ENCODE assay signal across 12 mouse cellular contexts in genomic region chr15:5239361-5239760, GRCm38 (mm10). TPM values are rescaled to one million over a fixed set of nuclear protein-coding genes. Genes with fewer than 3 reads are reported as not detected.
DNase-seq lines count a peak whose midpoint lies in the region; ATAC-seq and TF ChIP-seq lines count a peak whose summit lies in the region.
"Had no signal": no experiment of that assay in that cellular context is flagged by ENCODE, and none has a peak within 500 bp of the region (broad histone marks: within the 10 kb centered on the region; RNA-seq: fewer than 3 reads in every experiment).

No protein-coding gene starts in this region.

- 51% methylated on average over 4 of the region's 4 CpGs for WGBS in kidney, adult 2 months
- 12% methylated on average over 4 of the region's 4 CpGs for WGBS in liver, embryonic 16.5 days (ENCODE audit: insufficient replicate concordance)

- no peak for TF ChIP-seq CTCF in kidney, adult 2 months (conservative IDR thresholded peaks at IDR 0.05; ENCODE audit: insufficient read depth, insufficient read length, low read depth, low read length)
- TF ChIP-seq CTCF in CH12.LX (conservative IDR thresholded peaks at IDR 0.05 in 1 of 2, IDR thresholded peaks at IDR 0.05 in 1 of 2; ENCODE audit: low read depth in 2 of 2, low read length in 2 of 2), result no peak

- TF ChIP-seq EP300 in CH12.LX (IDR thresholded peaks at IDR 0.05; ENCODE audit: low read length), result no peak

- H3K4me1 ChIP-seq in kidney, adult 2 months (ENCODE audit: control insufficient read depth, insufficient read depth, low read length), result peaks cover 3% of the 10 kb centered on the region
- H3K4me1 ChIP-seq in CH12.LX (ENCODE audit: control insufficient read depth in 1 of 2, insufficient read depth in 2 of 2), result peaks cover 15 to 52% of the 10 kb centered on the region in 2 experiments; a peak in 3 of 4 replicates
- H3K4me1 ChIP-seq in liver, embryonic 16.5 days (ENCODE audit: control insufficient read depth, low read depth, low read length), result peaks cover 53% of the 10 kb centered on the region

- no peak for TF ChIP-seq POLR2A in kidney, adult 2 months (IDR thresholded peaks at IDR 0.05; ENCODE audit: low read depth, low read length)
- no peak for TF ChIP-seq POLR2A in CH12.LX (IDR thresholded peaks at IDR 0.05; ENCODE audit: low read depth, low read length)

- ATAC-seq in liver, embryonic 16.5 days (ENCODE audit: low read depth), result no peak

- peak overlapping the region; percentile 72 for H3K4me2 ChIP-seq in CH12.LX (ENCODE audit: insufficient read depth, low read depth, poor library complexity, severe bottlenecking)
- H3K4me2 ChIP-seq in liver, embryonic 16.5 days (ENCODE audit: low read depth, low read length), result peak overlapping the region; percentile 55
- H3K4me2 ChIP-seq: heart, embryonic 11.5 days had no signal

- no peak overlapping the region for H3K27ac ChIP-seq in kidney, adult 2 months (ENCODE audit: insufficient read depth, low read depth, low read length)
- H3K27ac ChIP-seq in CH12.LX (ENCODE audit: insufficient read depth, low read depth), result no peak overlapping the region
- H3K27ac ChIP-seq in liver, embryonic 16.5 days (ENCODE audit: low read length), result no peak overlapping the region

- no peaks in the 10 kb centered on the region for H3K36me3 ChIP-seq in kidney, adult 2 months (ENCODE audit: control insufficient read depth, insufficient read depth, low read length)
- H3K36me3 ChIP-seq in CH12.LX (replicated peaks in 1 of 2; ENCODE audit: control insufficient read depth in 1 of 2, insufficient read depth in 1 of 2, low read length in 1 of 2), result peaks cover 3 to 16% of the 10 kb centered on the region in 2 experiments
- H3K36me3 ChIP-seq in liver, embryonic 16.5 days (ENCODE audit: control insufficient read depth, insufficient read depth), result no peaks in the 10 kb centered on the region

- 0 out of 2 replicates have a peak overlapping the region, but pooled peaks have one; percentile 24 for H3K4me3 ChIP-seq in kidney, adult 2 months (ENCODE audit: insufficient read depth, low read depth, low read length)
- H3K4me3 ChIP-seq in CH12.LX (replicated peaks in 1 of 3; ENCODE audit: low read depth in 2 of 3, low read length in 2 of 3, poor library complexity in 1 of 3), result peak overlapping the region in 1 of 3 experiments; percentile 15
- H3K4me3 ChIP-seq in liver, embryonic 16.5 days (ENCODE audit: low read depth, low read length), result peak overlapping the region; percentile 34; the same call in 1 of the 2 replicates

- TF ChIP-seq RAD21 in CH12.LX (IDR thresholded peaks at IDR 0.05; ENCODE audit: low read depth, low read length), result no peak

- DNase-seq in kidney, adult 2 months, result no peak
- DNase-seq in kidney, adult 9 months, result no peak
- DNase-seq in CH12.LX (ENCODE audit: extremely low read depth) (no peak), MEL-GATA-1-ER (ENCODE audit: extremely low read depth, low read depth) (peak; percentile 21)
- no peak for DNase-seq in right cerebral cortex, postnatal 14 days
- no peak for DNase-seq in left cerebral cortex, postnatal 4 days
- DNase-seq: adrenal gland, postnatal 14 days; cerebellum, adult 18-20 months; kidney, postnatal 36 days; lung, postnatal 14 days had no signal

- in situ Hi-C loops in CH12.LX (cut with MboI; ENCODE audit: low pct_ligation_motif_present, low pct_unique_long_range_greater_than_20kb, low sequenced_read_pairs), result loop anchor here (25.0 kb wide), 3 partner anchors 373 to 973 kb away; no protein-coding TSS in a partner anchor

- peaks cover 12% of the 10 kb centered on the region for H3K79me2 ChIP-seq in CH12.LX (replicated peaks; ENCODE audit: control insufficient read depth, extremely low read depth, insufficient read depth, poor library complexity, severe bottlenecking)

- dilution Hi-C loops in CH12.LX (cut with MboI; ENCODE audit: extremely low pct_ligation_motif_present, extremely low pct_unique_long_range_greater_than_20kb, low sequenced_read_pairs), result no loop called here

- intact Hi-C loops in left cerebral cortex, postnatal 4 days (cut with DNase I), result loop anchor here (5.0 kb wide), 2 partner anchors 678 to 968 kb away; no protein-coding TSS in a partner anchor

- H3K9ac ChIP-seq in CH12.LX (ENCODE audit: insufficient read depth, low read depth), result no peak overlapping the region
- no peak overlapping the region for H3K9ac ChIP-seq in liver, embryonic 16.5 days (ENCODE audit: low read depth, low read length)

- H3K27me3 ChIP-seq in kidney, adult 2 months (replicated peaks; ENCODE audit: control insufficient read depth, insufficient read depth, low read length), result no peaks in the 10 kb centered on the region
- no peaks in the 10 kb centered on the region for H3K27me3 ChIP-seq in CH12.LX (replicated peaks)
- H3K27me3 ChIP-seq in liver, embryonic 16.5 days (ENCODE audit: control insufficient read depth, insufficient read depth, low read depth, low read length), result peaks cover 18% of the 10 kb centered on the region

- H3K9me3 ChIP-seq in CH12.LX (replicated peaks; ENCODE audit: low read length), result no peaks in the 10 kb centered on the region
- H3K9me3 ChIP-seq in liver, embryonic 16.5 days (replicated peaks; ENCODE audit: control insufficient read depth, low read length), result no peaks in the 10 kb centered on the region

TF ChIP-seq in CH12.LX, 34 proteins besides CTCF, POLR2A, EP300 and RAD21:
- no peak for TF ChIP-seq ETS1 (conservative IDR thresholded peaks at IDR 0.05; ENCODE audit: low read depth, low read length)
- TF ChIP-seq MAX (IDR thresholded peaks at IDR 0.05; ENCODE audit: low read length), result no peak
- TF ChIP-seq MEF2A (IDR thresholded peaks at IDR 0.05; ENCODE audit: borderline replicate concordance, low read depth, low read length), result no peak
- no peak for TF ChIP-seq CHD1 (IDR thresholded peaks at IDR 0.05; ENCODE audit: low read depth, low read length)
- no peak for TF ChIP-seq USF1 (IDR thresholded peaks at IDR 0.05; ENCODE audit: low read depth, low read length)
- TF ChIP-seq ZC3H11A (IDR thresholded peaks at IDR 0.05; ENCODE audit: low read depth, low read length), result no peak
- no peak for TF ChIP-seq ZKSCAN1 (IDR thresholded peaks at IDR 0.05; ENCODE audit: borderline replicate concordance, low read depth, low read length)
- no peak for TF ChIP-seq ELF1 (IDR thresholded peaks at IDR 0.05; ENCODE audit: low read depth, low read length)
- TF ChIP-seq MAZ (IDR thresholded peaks at IDR 0.05; ENCODE audit: low read depth, low read length), result no peak
- no peak for TF ChIP-seq BHLHE40 (IDR thresholded peaks at IDR 0.05; ENCODE audit: low read depth, low read length)
- no peak for TF ChIP-seq SIN3A (IDR thresholded peaks at IDR 0.05; ENCODE audit: low read length)
- TF ChIP-seq SMC3 (IDR thresholded peaks at IDR 0.05; ENCODE audit: low read depth, low read length), result no peak
TF ChIP-seq in CH12.LX: peak in this region for 0.

RNA-seq across cellular contexts. Expression of gene Ptger4, which starts 4.6 kb away (rescaled TPM):
- polyA plus RNA-seq in kidney, adult 2 months (2012; rRNA removed), result 5.6 and 5.7 TPM in 2 replicates
- 4.2 and 6.5 TPM in 2 replicates for total RNA-seq in CH12.LX (2012; rRNA removed)
- 4.7 and 5.5 TPM in 2 replicates for total RNA-seq in CH12.LX (2014; rRNA removed)
- 3.1 and 4.4 TPM in 2 replicates for polyA plus RNA-seq in CH12.LX (2012; ENCODE audit: insufficient read length, low read depth)
- polyA plus RNA-seq in liver, embryonic 16.5 days (2015; fragmentation: Nextera tagmentation; extraction: Ambion mirVana), result 1.1 and 1.4 TPM in 2 replicates
- 1 to 10 TPM; 2.8 to 3.4 TPM for total RNA-seq in left cerebral cortex, postnatal 4 days (2021)

RNA-seq across cellular contexts. Expression of gene Ttc33, which starts 54.0 kb away (rescaled TPM):
- 9.6 and 14.2 TPM in 2 replicates for polyA plus RNA-seq in kidney, adult 2 months (2012; rRNA removed)
- total RNA-seq in CH12.LX (2012; rRNA removed) (24.5 and 24.6 TPM in 2 replicates), CH12.LX (2014; rRNA removed) (53.6 and 59.4 TPM in 2 replicates)
- 34.8 and 55.7 TPM in 2 replicates for polyA plus RNA-seq in CH12.LX (2012; ENCODE audit: insufficient read length, low read depth)
- polyA plus RNA-seq in liver, embryonic 16.5 days (2015; fragmentation: Nextera tagmentation; extraction: Ambion mirVana), result 14.1 and 16.1 TPM in 2 replicates
- total RNA-seq in left cerebral cortex, postnatal 4 days (2021), result 10 to 100 TPM; 38.9 to 39.9 TPM
